Mouse (Mus musculus): ENCODE measurements at regions not wholly inside any gene's neighbourhood (a gene's known extent, or its start where the extent isn't known, plus 50 kb on each side); places are given as distances from the start of the nearest gene placed in this dataset.

- Histone ChIP-seq H3K4me1 (ENCODE audit: control insufficient read depth, insufficient read depth, low read length) (no peaks in the 10 kb centered on the region), H3K36me3 (ENCODE audit: control insufficient read depth, insufficient read depth, low read length) (no peaks in the 10 kb centered on the region), H3K27ac (no peak overlapping the region), H3K9ac (ENCODE audit: low read depth, low read length) (no peak overlapping the region), H3K27me3 (ENCODE audit: control insufficient read depth, insufficient read depth, low read length) (no peaks in the 10 kb centered on the region), H3K4me3 (no peak overlapping the region), H3K79me2 (replicated peaks; ENCODE audit: control insufficient read depth, insufficient read depth, low read length) (no peaks in the 10 kb centered on the region)
- no peak for DNase-seq
- TF ChIP-seq POLR2A (IDR thresholded peaks at IDR 0.05; ENCODE audit: insufficient read depth, low read depth, low read length): no peak
- TF ChIP-seq EP300 (IDR thresholded peaks at IDR 0.05; ENCODE audit: insufficient read depth, low read depth, low read length): no peak
- no peak for TF ChIP-seq CTCF (IDR thresholded peaks at IDR 0.05)
- WGBS: 89% methylated on average over 6 of the region's 6 CpGs
- intact Hi-C loops (cut with DNase I): no loop called here
Observed at GRCm38 (mm10) chr12:54425236-54425635, 221.6 kb upstream of the Egln3 start.

GRCm38 (mm10) chr12:54414829-54415228 is 211.2 kb upstream of the Egln3 start:
- Histone ChIP-seq H3K36me3 (ENCODE audit: control insufficient read depth, insufficient read depth, low read length) (no peaks in the 10 kb centered on the region), H3K27ac (no peak overlapping the region), H3K9ac (ENCODE audit: low read depth, low read length) (no peak overlapping the region), H3K27me3 (ENCODE audit: control insufficient read depth, insufficient read depth, low read length) (no peaks in the 10 kb centered on the region), H3K79me2 (replicated peaks; ENCODE audit: control insufficient read depth, insufficient read depth, low read length) (no peaks in the 10 kb centered on the region), H3K4me3 (no peak overlapping the region), H3K4me1 (ENCODE audit: control insufficient read depth, insufficient read depth, low read length) (no peaks in the 10 kb centered on the region)
- TF ChIP-seq EP300 (IDR thresholded peaks at IDR 0.05; ENCODE audit: insufficient read depth, low read depth, low read length): no peak
- no peak for TF ChIP-seq POLR2A (IDR thresholded peaks at IDR 0.05; ENCODE audit: insufficient read depth, low read depth, low read length)
- TF ChIP-seq CTCF (IDR thresholded peaks at IDR 0.05): no peak
- intact Hi-C loops (cut with DNase I): no loop called here
- no peak for DNase-seq
- 39% methylated on average over 1 of the region's 1 CpGs for WGBS

DNA sequence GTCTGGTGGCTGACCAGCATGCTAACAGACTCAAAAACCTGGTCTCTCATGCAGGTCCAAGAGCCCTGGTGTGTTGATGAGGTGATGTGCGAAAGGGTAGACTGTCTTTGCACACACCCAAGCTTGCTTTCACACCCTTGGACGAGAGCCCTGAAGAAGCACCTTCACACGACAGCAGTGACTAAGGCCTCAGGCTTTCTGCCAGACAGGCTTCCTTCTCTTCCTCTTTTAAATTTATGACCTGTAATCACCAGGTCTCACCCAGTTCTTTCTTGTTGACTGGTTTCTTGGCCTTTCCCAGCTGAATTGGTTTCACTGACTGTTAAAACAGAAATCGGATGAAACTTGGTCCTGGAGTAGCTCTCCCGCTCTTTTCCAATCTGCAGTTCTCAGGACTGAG is 210.5 kb upstream of the Egln3 start:
- Histone ChIP-seq H3K79me2 (replicated peaks; ENCODE audit: control insufficient read depth, insufficient read depth, low read length) (no peaks in the 10 kb centered on the region), H3K36me3 (ENCODE audit: control insufficient read depth, insufficient read depth, low read length) (no peaks in the 10 kb centered on the region), H3K27ac (no peak overlapping the region), H3K27me3 (ENCODE audit: control insufficient read depth, insufficient read depth, low read length) (no peaks in the 10 kb centered on the region), H3K4me3 (no peak overlapping the region), H3K4me1 (ENCODE audit: control insufficient read depth, insufficient read depth, low read length) (no peaks in the 10 kb centered on the region), H3K9ac (ENCODE audit: low read depth, low read length) (no peak overlapping the region)
- intact Hi-C loops (cut with DNase I): no loop called here
- DNase-seq: no peak
- 82% methylated on average over 5 of the region's 5 CpGs for WGBS
- TF ChIP-seq CTCF (IDR thresholded peaks at IDR 0.05): no peak
- TF ChIP-seq POLR2A (IDR thresholded peaks at IDR 0.05; ENCODE audit: insufficient read depth, low read depth, low read length): no peak
- no peak for TF ChIP-seq EP300 (IDR thresholded peaks at IDR 0.05; ENCODE audit: insufficient read depth, low read depth, low read length)

GRCm38 (mm10) chr12:54410038-54410605 is 206.5 kb upstream of the Egln3 start:
- TF ChIP-seq EP300 (IDR thresholded peaks at IDR 0.05; ENCODE audit: insufficient read depth, low read depth, low read length) (no peak), CTCF (IDR thresholded peaks at IDR 0.05) (no peak), POLR2A (IDR thresholded peaks at IDR 0.05; ENCODE audit: insufficient read depth, low read depth, low read length) (no peak)
- Histone ChIP-seq H3K27me3 (ENCODE audit: control insufficient read depth, insufficient read depth, low read length) (no peaks in the 10 kb centered on the region), H3K4me1 (ENCODE audit: control insufficient read depth, insufficient read depth, low read length) (peaks cover 4% of the 10 kb centered on the region), H3K4me3 (no peak overlapping the region), H3K27ac (no peak overlapping the region), H3K9ac (ENCODE audit: low read depth, low read length) (no peak overlapping the region), H3K79me2 (replicated peaks; ENCODE audit: control insufficient read depth, insufficient read depth, low read length) (no peaks in the 10 kb centered on the region), H3K36me3 (ENCODE audit: control insufficient read depth, insufficient read depth, low read length) (no peaks in the 10 kb centered on the region)
- DNase-seq: no peak
- intact Hi-C loops (cut with DNase I): no loop called here
- 75% methylated on average over 7 of the region's 7 CpGs for WGBS

GRCm38 (mm10) chr12:54408906-54409305 is 205.2 kb upstream of the Egln3 start:
- H3K79me2 ChIP-seq (replicated peaks; ENCODE audit: control insufficient read depth, insufficient read depth, low read length): no peaks in the 10 kb centered on the region
- no peak for TF ChIP-seq POLR2A (IDR thresholded peaks at IDR 0.05; ENCODE audit: insufficient read depth, low read depth, low read length)
- TF ChIP-seq EP300 (IDR thresholded peaks at IDR 0.05; ENCODE audit: insufficient read depth, low read depth, low read length): no peak
- no peak for TF ChIP-seq CTCF (IDR thresholded peaks at IDR 0.05)
- H3K27ac ChIP-seq: no peak overlapping the region

DNA sequence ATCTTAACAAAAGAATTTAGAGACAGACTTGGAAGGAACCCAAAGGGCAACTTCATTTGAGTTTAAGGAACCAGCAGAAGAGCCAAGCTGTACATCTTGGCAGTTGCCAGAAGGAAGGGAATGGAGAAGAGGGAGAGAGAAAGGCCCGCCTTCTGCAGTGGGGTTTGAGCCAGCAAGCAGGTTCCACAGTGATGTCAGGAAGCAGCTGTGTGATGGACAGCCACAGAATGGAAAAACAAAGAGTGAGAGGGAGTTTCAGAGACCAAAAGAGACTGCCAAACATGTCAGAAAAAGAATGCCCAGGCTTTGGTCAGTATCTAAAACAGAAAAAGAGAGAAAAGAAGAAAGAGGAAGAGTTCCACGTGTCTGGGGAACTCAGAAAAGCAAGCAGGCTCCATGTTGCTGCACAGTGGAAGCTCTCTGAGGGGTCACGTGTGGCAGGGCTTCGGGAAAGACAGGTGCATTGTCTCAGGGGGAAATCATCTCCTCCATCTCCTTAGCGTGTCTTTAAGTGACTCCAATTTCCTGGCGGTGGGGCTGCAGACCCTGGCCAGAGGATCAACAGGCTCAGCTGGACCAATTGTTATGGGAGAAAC is 203.7 kb upstream of the Egln3 start:
- DNase-seq: no peak
- no peaks in the 10 kb centered on the region for H3K27me3 ChIP-seq (ENCODE audit: control insufficient read depth, insufficient read depth, low read length)
- no peak for TF ChIP-seq POLR2A (IDR thresholded peaks at IDR 0.05; ENCODE audit: insufficient read depth, low read depth, low read length)
- no peak for TF ChIP-seq CTCF (IDR thresholded peaks at IDR 0.05)
- TF ChIP-seq EP300 (IDR thresholded peaks at IDR 0.05; ENCODE audit: insufficient read depth, low read depth, low read length): no peak
- WGBS: 64% methylated on average over 6 of the region's 6 CpGs
- intact Hi-C loops (cut with DNase I): loop anchor here (5.0 to 10.0 kb wide), 3 partner anchors 45 to 205 kb away; partner anchors contain the start of gene Egln3
- no peaks in the 10 kb centered on the region for H3K79me2 ChIP-seq (replicated peaks; ENCODE audit: control insufficient read depth, insufficient read depth, low read length)
- no peak overlapping the region for H3K4me3 ChIP-seq
- peaks cover 4% of the 10 kb centered on the region for H3K4me1 ChIP-seq (ENCODE audit: control insufficient read depth, insufficient read depth, low read length)
- no peaks in the 10 kb centered on the region for H3K36me3 ChIP-seq (ENCODE audit: control insufficient read depth, insufficient read depth, low read length)
- H3K27ac ChIP-seq: no peak overlapping the region
- H3K9ac ChIP-seq (ENCODE audit: low read depth, low read length): no peak overlapping the region

More at GRCm38 (mm10) chr12:54408906-54409305, 205.2 kb upstream of the Egln3 start:
- H3K4me1 ChIP-seq (ENCODE audit: control insufficient read depth, insufficient read depth, low read length): peaks cover 4% of the 10 kb centered on the region
- H3K36me3 ChIP-seq (ENCODE audit: control insufficient read depth, insufficient read depth, low read length): no peaks in the 10 kb centered on the region
- no peak overlapping the region for H3K9ac ChIP-seq (ENCODE audit: low read depth, low read length)
- no peak overlapping the region for H3K4me3 ChIP-seq
- intact Hi-C loops (cut with DNase I): loop anchor here (5.0 to 10.0 kb wide), 3 partner anchors 43 to 207 kb away; partner anchors contain the start of gene Egln3
- DNase-seq: no peak
- WGBS: 61% methylated on average over 6 of the region's 6 CpGs
- no peaks in the 10 kb centered on the region for H3K27me3 ChIP-seq (ENCODE audit: control insufficient read depth, insufficient read depth, low read length)
